Mouse (Mus musculus): ENCODE data around the gene Tyw3.

DNA sequence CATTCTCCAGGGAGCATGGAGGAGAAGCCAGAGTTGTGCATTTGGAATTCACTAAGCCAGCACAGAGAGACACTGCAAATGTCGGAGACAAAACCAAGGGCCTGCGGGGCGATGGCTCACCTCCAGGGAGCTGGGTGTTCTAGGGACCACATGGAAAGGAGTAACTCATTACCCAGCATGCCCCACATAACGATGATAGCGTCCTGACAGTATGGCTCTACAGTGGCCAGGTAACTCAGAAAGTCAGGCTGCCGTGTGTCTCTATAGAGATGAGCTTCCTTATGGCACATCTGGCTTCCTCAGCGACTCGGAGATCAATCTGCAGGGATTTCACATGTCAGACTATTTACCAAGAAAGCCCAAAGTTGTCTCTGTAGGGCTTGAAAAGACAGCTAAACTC, 17.9 kb upstream of the Tyw3 start:
- TF ChIP-seq POLR2A (IDR thresholded peaks at IDR 0.05; ENCODE audit: borderline replicate concordance, low read depth, low read length) (no peak), CTCF (IDR thresholded peaks at IDR 0.05; ENCODE audit: low read depth, low read length) (no peak)

Measured in bone marrow macrophage, adult 2 months (primary cell).